Mouse (Mus musculus) bone marrow macrophage, adult 2 months (primary cell): ENCODE measurements around the gene Ccdc71. TPM values are rescaled to one million over a fixed set of nuclear protein-coding genes. Genes with fewer than 3 reads are reported as not detected.

Source experiments
- H3K27ac ChIP-seq: 2 replicates; pipeline ENCODE4 v1.5.1; 2012; ENCODE audit warnings: low read depth, low read length; ENCODE audit not compliant: insufficient read depth
- H3K4me1 ChIP-seq: 2 replicates; pipeline ENCODE4 v1.6.1; 2012; ENCODE audit warnings: low read length; ENCODE audit not compliant: control insufficient read depth, insufficient read depth
- H3K4me3 ChIP-seq: 2 replicates; pipeline ENCODE4 v1.5.1; 2012; ENCODE audit warnings: mild to moderate bottlenecking, low read length, moderate library complexity; ENCODE audit not compliant: insufficient read depth
- CTCF ChIP-seq: IDR thresholded peaks from 2 replicates; pipeline ENCODE4 v1.5.1; 2012; ENCODE audit warnings: low read depth, mild to moderate bottlenecking, low read length, moderate library complexity
- POLR2A ChIP-seq: IDR thresholded peaks from 2 replicates; pipeline ENCODE4 v1.6.1; 2012; ENCODE audit warnings: mild to moderate bottlenecking, low read depth, low read length, borderline replicate concordance
- polyA plus RNA-seq: library from polyadenylated mRNA; stranded (reverse); fragments of >200 nt; gene quantifications from 2 replicates; pipeline ENCODE4 v1.2.4, GENCODE M21; 2012; ENCODE audit not compliant: missing spikeins, insufficient read depth, insufficient read length

Gene Ccdc71
- polyA plus RNA-seq, 1 experiment, result 17.3 TPM

- TF ChIP-seq POLR2A (no peak), CTCF (no peak)
- Histone ChIP-seq H3K27ac (no peak overlapping the region), H3K4me3 (no peak overlapping the region)
These were observed 39.6 kb downstream of the Ccdc71 start for GRCm38 (mm10) chr9:108499943-108500342.

DNA sequence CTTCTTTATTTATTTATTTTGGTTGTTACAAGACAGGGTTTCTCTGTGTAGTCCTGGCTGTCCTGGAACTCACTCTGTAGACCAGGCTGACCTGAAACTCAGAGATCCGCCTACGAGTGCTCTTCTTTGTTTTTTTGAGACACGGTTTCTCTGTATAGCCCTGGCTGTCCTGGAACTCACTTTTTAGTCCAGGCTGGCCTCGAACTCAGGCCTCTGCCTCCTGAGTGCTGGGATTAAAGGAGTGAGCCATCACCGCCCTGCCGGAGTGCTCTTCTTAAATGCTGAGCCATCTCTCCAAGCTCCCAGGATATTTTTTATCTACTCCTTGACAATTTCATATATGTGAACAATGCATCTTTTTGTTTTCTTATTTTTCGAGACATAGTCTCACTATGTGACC is 46.6 kb downstream of the Ccdc71 start:
- H3K4me3 ChIP-seq, result no peak overlapping the region
- TF ChIP-seq POLR2A, result no peak
- no peak for TF ChIP-seq CTCF
- peaks cover 5% of the 10 kb centered on the region for H3K4me1 ChIP-seq
- H3K27ac ChIP-seq, result no peak overlapping the region

More at GRCm38 (mm10) chr9:108499943-108500342, 39.6 kb downstream of the Ccdc71 start:
- no peaks in the 10 kb centered on the region for H3K4me1 ChIP-seq

GRCm38 (mm10) chr9:108507619-108508434 is 47.5 kb downstream of the Ccdc71 start, which contains the start of gene Qars:
Gene Qars (plus strand): TSS chr9:108507706.
- Histone ChIP-seq H3K4me3 (peak within 1 kb of the TSS; percentile 71), H3K27ac (peak within 1 kb of the TSS; percentile 69), H3K4me1 (peaks cover 5% of the 10 kb centered on the region)
- TF ChIP-seq CTCF, result no peak
- no peak for TF ChIP-seq POLR2A

- peaks cover 5% of the 10 kb centered on the region for H3K4me1 ChIP-seq
- peak overlapping the region; percentile 71 for H3K4me3 ChIP-seq
- H3K27ac ChIP-seq, result peak overlapping the region; percentile 59
- no peak for TF ChIP-seq CTCF
- no peak for TF ChIP-seq POLR2A
These were observed 48.4 kb downstream of the Ccdc71 start for GRCm38 (mm10) chr9:108508776-108509175.

Other genes with a start within 250 kb of the Ccdc71 start
- gene Dag1, start 196.6 kb upstream of the Ccdc71 start, polyA plus RNA-seq, result 34.5 and 37.5 TPM in 2 replicates
- 13.5 and 15.3 TPM in 2 replicates for gene Nicn1, start 170.1 kb upstream of the Ccdc71 start, polyA plus RNA-seq
- gene Amt, start 163.7 kb upstream of the Ccdc71 start, polyA plus RNA-seq, result 4.5 and 6.5 TPM in 2 replicates
- gene Rhoa, start 154.4 kb upstream of the Ccdc71 start, polyA plus RNA-seq, result 499 and 511 TPM in 2 replicates
- 10.5 and 11.2 TPM in 2 replicates for gene Tcta, start 154.4 kb upstream of the Ccdc71 start, polyA plus RNA-seq
- gene Gpx1, start 121.6 kb upstream of the Ccdc71 start, polyA plus RNA-seq, result 531 and 533 TPM in 2 replicates
- gene Usp4, start 112.7 kb upstream of the Ccdc71 start, polyA plus RNA-seq, result 70.1 and 70.9 TPM in 2 replicates
- not detected in 2 replicates for gene 1700102P08Rik, start 67.7 kb upstream of the Ccdc71 start, polyA plus RNA-seq
- gene Ccdc36, start 32.0 kb upstream of the Ccdc71 start, polyA plus RNA-seq, result not detected in 2 replicates
- not detected in 2 replicates for gene BC048562, start 24.0 kb upstream of the Ccdc71 start, polyA plus RNA-seq
- 3.6 and 6.2 TPM in 2 replicates for gene Klhdc8b, start 1.1 kb downstream of the Ccdc71 start, polyA plus RNA-seq
- gene Lamb2, start 19.2 kb downstream of the Ccdc71 start, polyA plus RNA-seq, result 2.7 and 3.4 TPM in 2 replicates
- 86.8 and 87.1 TPM in 2 replicates for gene Usp19, start 30.1 kb downstream of the Ccdc71 start, polyA plus RNA-seq
- 165 and 180 TPM in 2 replicates for gene Qars, start 47.2 kb downstream of the Ccdc71 start, polyA plus RNA-seq
- 73.6 and 80.9 TPM in 2 replicates for gene Qrich1, start 56.3 kb downstream of the Ccdc71 start, polyA plus RNA-seq
- gene Impdh2, start 99.8 kb downstream of the Ccdc71 start, polyA plus RNA-seq, result 44.2 and 59.9 TPM in 2 replicates
- 28.6 and 29.7 TPM in 2 replicates for gene Ndufaf3, start 106.9 kb downstream of the Ccdc71 start, polyA plus RNA-seq
- 44.7 and 52.7 TPM in 2 replicates for gene Dalrd3, start 109.4 kb downstream of the Ccdc71 start, polyA plus RNA-seq
- 8.0 and 8.5 TPM in 2 replicates for gene Wdr6, start 118.2 kb downstream of the Ccdc71 start, polyA plus RNA-seq
- not detected in 2 replicates for gene P4htm, start 137.1 kb downstream of the Ccdc71 start, polyA plus RNA-seq
- 38.4 and 43.1 TPM in 2 replicates for gene Arih2, start 188.9 kb downstream of the Ccdc71 start, polyA plus RNA-seq
- gene Slc25a20, start 201.6 kb downstream of the Ccdc71 start, polyA plus RNA-seq, result 28.5 and 29.9 TPM in 2 replicates
- 35.2 and 37.6 TPM in 2 replicates for gene Prkar2a, start 228.8 kb downstream of the Ccdc71 start, polyA plus RNA-seq